Mouse (Mus musculus) liver, embryonic 18 days (tissue): ENCODE data around the gene Ttc39b. TPM values are rescaled to one million over a fixed set of nuclear protein-coding genes. Genes with fewer than 3 reads are reported as not detected.

Experiments used
- polyA plus RNA-seq: library from polyadenylated mRNA; depleted of rRNA; stranded (reverse); fragments of >200 nt; gene quantifications from 2 replicates; pipeline ENCODE4 v1.2.3, GENCODE M21; 2012; rRNA removed

Ttc39b gene
- polyA plus RNA-seq = 0.71 and 0.83 TPM in 2 replicates

DNA sequence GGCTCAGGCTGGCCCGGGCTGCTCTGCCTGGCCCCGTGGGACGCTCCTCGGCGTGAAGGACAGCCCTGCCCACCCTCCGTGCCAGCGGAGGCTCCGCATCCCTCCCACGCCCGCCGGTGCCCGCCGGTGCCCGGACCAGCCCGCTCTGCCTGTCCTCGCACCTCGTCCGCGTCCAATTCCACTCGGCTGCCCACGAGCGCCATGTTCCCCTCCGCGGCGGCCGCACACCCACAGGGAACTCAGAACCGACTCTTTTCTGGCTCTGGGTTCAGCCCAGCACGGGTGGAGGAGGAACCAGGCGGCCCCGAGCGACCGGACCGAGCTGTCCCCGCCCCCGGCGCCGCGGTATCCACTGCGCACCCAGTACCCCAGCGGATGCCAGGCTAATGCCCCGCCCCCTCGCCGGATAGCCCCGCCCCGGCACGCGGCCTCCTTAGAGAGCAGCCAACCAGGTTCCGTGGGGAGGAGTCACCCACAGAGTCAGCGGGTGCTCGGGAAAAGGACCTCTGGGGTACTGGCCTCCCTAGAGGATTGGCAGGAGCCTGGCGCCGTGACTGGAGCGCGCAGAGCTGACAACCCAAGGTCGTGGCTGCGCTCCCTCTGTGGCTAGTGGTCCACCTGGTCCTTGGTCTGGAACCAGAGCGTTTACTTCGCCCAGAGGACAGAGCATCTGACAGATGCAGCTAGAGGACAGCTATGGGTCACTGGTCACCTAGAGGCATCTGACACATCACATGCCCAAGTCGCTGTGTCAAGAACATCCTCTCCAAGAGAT lies at the start of gene Ttc39b:
Ttc39b (minus strand) TSS at position 346 of the 775 bp plus-strand sequence.

Other genes starting within 250 kb of the Ttc39b start
- gene Snapc3, start 93.5 kb upstream of the Ttc39b start, polyA plus RNA-seq = 6.2 and 6.5 TPM in 2 replicates
- gene Psip1, start 162.2 kb upstream of the Ttc39b start, polyA plus RNA-seq = 23.6 and 27.5 TPM in 2 replicates
- 0.71 and 1.00 TPM in 2 replicates for gene Ccdc171, start 201.3 kb upstream of the Ttc39b start, polyA plus RNA-seq